ENCODE assay signal across 8 mouse cellular contexts in genomic region chr17:46484021-46484431, GRCm38 (mm10). TPM values are rescaled to one million over a fixed set of nuclear protein-coding genes. Genes with fewer than 3 reads are reported as not detected.
A peak's percentile ranks its signal among the peaks of the same experiment; 100 is the strongest.
DNase-seq lines count a peak whose midpoint lies in the region; ATAC-seq and TF ChIP-seq lines count a peak whose summit lies in the region.

No protein-coding gene starts in this region.

- H3K9me3 ChIP-seq in heart, embryonic 14.5 days (ENCODE audit: control insufficient read depth, low read length), result no peaks in the 10 kb centered on the region
- no peaks in the 10 kb centered on the region for H3K9me3 ChIP-seq in forebrain, embryonic 13.5 days (replicated peaks)
- no peaks in the 10 kb centered on the region for H3K9me3 ChIP-seq in kidney, postnatal 0 days (replicated peaks; ENCODE audit: low read length)

- no peak overlapping the region for H3K27ac ChIP-seq in heart, embryonic 14.5 days (replicated peaks in 1 of 2; ENCODE audit: control insufficient read depth in 1 of 2, insufficient read depth in 1 of 2, low read depth in 2 of 2, low read length in 2 of 2)
- peak overlapping the region; percentile 35; the same call in 1 of the 2 replicates for H3K27ac ChIP-seq in forebrain, embryonic 13.5 days
- peak overlapping the region; percentile 37 for H3K27ac ChIP-seq in kidney, postnatal 0 days

- WGBS in heart, embryonic 14.5 days, result 4% methylated on average over 13 of the region's 13 CpGs
- 2% methylated on average over 13 of the region's 13 CpGs for WGBS in forebrain, embryonic 13.5 days
- WGBS in kidney, postnatal 0 days, result 0% methylated on average over 13 of the region's 13 CpGs

- H3K4me1 ChIP-seq in heart, embryonic 14.5 days (ENCODE audit: control insufficient read depth in 2 of 2, insufficient read depth in 2 of 2, low read length in 2 of 2), result peaks cover 6 to 11% of the 10 kb centered on the region in 2 experiments; a peak in 3 of 4 replicates
- peaks cover 49% of the 10 kb centered on the region for H3K4me1 ChIP-seq in forebrain, embryonic 13.5 days
- peaks cover 7% of the 10 kb centered on the region for H3K4me1 ChIP-seq in kidney, postnatal 0 days (replicated peaks; ENCODE audit: insufficient read depth, low read length)

- H3K4me3 ChIP-seq in heart, embryonic 14.5 days (ENCODE audit: control insufficient read depth in 1 of 2, insufficient read depth in 1 of 2, low read depth in 1 of 2, low read length in 2 of 2), result peak overlapping the region; percentile 40 to 41
- H3K4me3 ChIP-seq in forebrain, embryonic 13.5 days, result peak overlapping the region; percentile 41
- peak overlapping the region; percentile 26 for H3K4me3 ChIP-seq in kidney, postnatal 0 days (replicated peaks; ENCODE audit: low read depth, low read length)

- peak overlapping the region; percentile 57 for H3K9ac ChIP-seq in heart, embryonic 14.5 days (ENCODE audit: low read length)
- peak overlapping the region; percentile 65 for H3K9ac ChIP-seq in forebrain, embryonic 13.5 days
- peak overlapping the region; percentile 28; the same call in 1 of the 2 replicates for H3K9ac ChIP-seq in kidney, postnatal 0 days (ENCODE audit: low read depth, low read length)

- no peak for TF ChIP-seq CTCF in kidney, postnatal 0 days (IDR thresholded peaks at IDR 0.05; ENCODE audit: low read depth)

- peak overlapping the region; percentile 84 for H3K4me2 ChIP-seq in heart, embryonic 14.5 days (ENCODE audit: low read length)
- peak overlapping the region; percentile 79 for H3K4me2 ChIP-seq in forebrain, embryonic 13.5 days
- H3K4me2 ChIP-seq in kidney, postnatal 0 days (ENCODE audit: low read length), result peak overlapping the region; percentile 60

- no peak for DNase-seq in heart, postnatal 14 days
- peak; percentile 57 for DNase-seq in brain, adult 2 months (ENCODE audit: low read depth, low spot score)
- DNase-seq in kidney, postnatal 0 days (ENCODE audit: low spot score), result peak; percentile 37
- DNase-seq in mesoderm, embryonic 11.5 days (ENCODE audit: low read depth, low spot score), result peak; percentile 37

- no peaks in the 10 kb centered on the region for H3K36me3 ChIP-seq in heart, embryonic 14.5 days (ENCODE audit: control insufficient read depth, insufficient read depth, low read length)
- peaks cover 21% of the 10 kb centered on the region for H3K36me3 ChIP-seq in forebrain, embryonic 13.5 days (ENCODE audit: poor library complexity, severe bottlenecking)
- H3K36me3 ChIP-seq in kidney, postnatal 0 days (ENCODE audit: insufficient read depth, low read length), result no peaks in the 10 kb centered on the region

- intact Hi-C loops in heart, postnatal 14 days (cut with DNase I), result no loop called here

- peaks cover 50% of the 10 kb centered on the region for H3K27me3 ChIP-seq in heart, embryonic 14.5 days (ENCODE audit: control insufficient read depth, insufficient read depth, low read length)
- peaks cover 17% of the 10 kb centered on the region; the same call in 1 of the 2 replicates for H3K27me3 ChIP-seq in forebrain, embryonic 13.5 days
- peaks cover 27% of the 10 kb centered on the region for H3K27me3 ChIP-seq in kidney, postnatal 0 days (ENCODE audit: insufficient read depth, low read length)

- no peak for ATAC-seq in heart, embryonic 14.5 days (ENCODE audit: insufficient number of reproducible peaks, insufficient read depth, low FRiP score, low read depth)
- ATAC-seq in forebrain, embryonic 13.5 days, result 0 out of 2 replicates have a peak, but pooled peaks have one; percentile 6
- ATAC-seq in kidney, postnatal 0 days (replicated peaks; ENCODE audit: low FRiP score, low read depth), result peak; percentile 71
- no peak for ATAC-seq in erythroblast, adult 5-6 weeks (replicated peaks; ENCODE audit: low FRiP score, poor library complexity, severe bottlenecking)
- no peak for ATAC-seq in granulocyte monocyte progenitor cell, adult 5-6 weeks (replicated peaks; ENCODE audit: poor library complexity, severe bottlenecking)

RNA-seq across cellular contexts. Expression of gene Ttbk1, which starts 3.4 kb away (rescaled TPM):
- 0.16 and 0.18 TPM in 2 replicates for polyA plus RNA-seq in heart, embryonic 14.5 days (2014; fragmentation: Nextera tagmentation; extraction: Ambion mirVana)
- under 1 TPM; 0.29 to 0.48 TPM for total RNA-seq in heart, postnatal 14 days (2021)
- 3.7 and 4.1 TPM in 2 replicates for polyA plus RNA-seq in forebrain, embryonic 13.5 days (2015; fragmentation: Nextera tagmentation; extraction: Ambion mirVana)
- 0.10 and 0.11 TPM in 2 replicates for polyA plus RNA-seq in kidney, postnatal 0 days (2015; fragmentation: Nextera tagmentation; extraction: Ambion mirVana)
- not detected in 2 replicates for total RNA-seq in erythroblast, adult 5-6 weeks (2015; ENCODE audit: low replicate concordance)
- not detected in 2 replicates for total RNA-seq in erythroblast, adult 5-6 weeks (2017; ENCODE audit: low replicate concordance)
- 0.09 TPM in 1 of 2 replicates, not detected in the other for total RNA-seq in granulocyte monocyte progenitor cell, adult 5-6 weeks (2014; fragmentation: Nextera tagmentation)
- not detected in 2 replicates for total RNA-seq in granulocyte monocyte progenitor cell, adult 5-6 weeks (2017)

RNA-seq across cellular contexts. Expression of gene Dnph1, which starts 12.5 kb away (rescaled TPM):
- polyA plus RNA-seq in heart, embryonic 14.5 days (2014; fragmentation: Nextera tagmentation; extraction: Ambion mirVana), result 25.8 and 26.4 TPM in 2 replicates
- total RNA-seq in heart, postnatal 14 days (2021), result 1 to 10 TPM; 2.1 to 2.4 TPM
- 51.2 and 59.0 TPM in 2 replicates for polyA plus RNA-seq in forebrain, embryonic 13.5 days (2015; fragmentation: Nextera tagmentation; extraction: Ambion mirVana)
- polyA plus RNA-seq in kidney, postnatal 0 days (2015; fragmentation: Nextera tagmentation; extraction: Ambion mirVana), result 31.8 and 32.7 TPM in 2 replicates
- total RNA-seq in erythroblast, adult 5-6 weeks (2015; ENCODE audit: low replicate concordance), result 2.7 and 3.3 TPM in 2 replicates
- total RNA-seq in erythroblast, adult 5-6 weeks (2017; ENCODE audit: low replicate concordance), result 1.5 and 4.0 TPM in 2 replicates
- total RNA-seq in granulocyte monocyte progenitor cell, adult 5-6 weeks (2014; fragmentation: Nextera tagmentation), result 33.1 and 50.1 TPM in 2 replicates
- total RNA-seq in granulocyte monocyte progenitor cell, adult 5-6 weeks (2017), result 18.8 and 25.8 TPM in 2 replicates

RNA-seq across cellular contexts. Expression of gene Slc22a7, which starts 45.8 kb away (rescaled TPM):
- polyA plus RNA-seq in heart, embryonic 14.5 days (2014; fragmentation: Nextera tagmentation; extraction: Ambion mirVana), result not detected in 2 replicates
- not detected for total RNA-seq in heart, postnatal 14 days (2021)
- polyA plus RNA-seq in forebrain, embryonic 13.5 days (2015; fragmentation: Nextera tagmentation; extraction: Ambion mirVana), result 0.13 TPM in 1 of 2 replicates, not detected in the other
- polyA plus RNA-seq in kidney, postnatal 0 days (2015; fragmentation: Nextera tagmentation; extraction: Ambion mirVana), result 1.6 and 1.9 TPM in 2 replicates
- total RNA-seq in erythroblast, adult 5-6 weeks (2015; ENCODE audit: low replicate concordance), result not detected in 2 replicates
- not detected in 2 replicates for total RNA-seq in erythroblast, adult 5-6 weeks (2017; ENCODE audit: low replicate concordance)
- total RNA-seq in granulocyte monocyte progenitor cell, adult 5-6 weeks (2014; fragmentation: Nextera tagmentation), result not detected in 2 replicates
- total RNA-seq in granulocyte monocyte progenitor cell, adult 5-6 weeks (2017), result not detected in 2 replicates

RNA-seq across cellular contexts. Expression of gene Crip3, which starts 55.3 kb away (rescaled TPM):
- 0.61 and 1.3 TPM in 2 replicates for polyA plus RNA-seq in heart, embryonic 14.5 days (2014; fragmentation: Nextera tagmentation; extraction: Ambion mirVana)
- 1 to 10 TPM in 1 of 2 experiments, under 1 TPM in 1; 0.79 to 2.3 TPM for total RNA-seq in heart, postnatal 14 days (2021)
- 0.75 and 0.89 TPM in 2 replicates for polyA plus RNA-seq in forebrain, embryonic 13.5 days (2015; fragmentation: Nextera tagmentation; extraction: Ambion mirVana)
- 0.34 TPM in 2 replicates for polyA plus RNA-seq in kidney, postnatal 0 days (2015; fragmentation: Nextera tagmentation; extraction: Ambion mirVana)
- not detected in 2 replicates for total RNA-seq in erythroblast, adult 5-6 weeks (2015; ENCODE audit: low replicate concordance)
- not detected in 2 replicates for total RNA-seq in erythroblast, adult 5-6 weeks (2017; ENCODE audit: low replicate concordance)
- not detected in 2 replicates for total RNA-seq in granulocyte monocyte progenitor cell, adult 5-6 weeks (2014; fragmentation: Nextera tagmentation)
- not detected in 2 replicates for total RNA-seq in granulocyte monocyte progenitor cell, adult 5-6 weeks (2017)

Comparison
In these comparisons a context has a peak if more than half of its experiments do, and no peak if none do; other contexts are left out.
1. ATAC-seq: peak in forebrain, embryonic 13.5 days (single experiment) and kidney, postnatal 0 days (single experiment); none in heart, embryonic 14.5 days (single experiment), erythroblast, adult 5-6 weeks (single experiment) and granulocyte monocyte progenitor cell, adult 5-6 weeks (single experiment).
2. H3K27ac ChIP-seq: peak in forebrain, embryonic 13.5 days (single experiment) and kidney, postnatal 0 days (single experiment); none in heart, embryonic 14.5 days (0 of 2).
3. DNase-seq: peak in brain, adult 2 months (single experiment), kidney, postnatal 0 days (single experiment) and mesoderm, embryonic 11.5 days (single experiment); none in heart, postnatal 14 days (0 of 2).
4. Peak in every context shown above with its lines, with median percentiles within 50 percentile points of each other: H3K4me2 ChIP-seq, H3K4me3 ChIP-seq and H3K9ac ChIP-seq.